Mouse (Mus musculus) monocyte, adult 2 months (primary cell): ENCODE measurements around the gene Epha5.

Source experiments
- DNase-seq, 2 experiments: peaks; one replicate each; pipeline ENCODE4 v3.0.0; 2022; ENCODE audit warnings: low spot score in 2 of 2, low read depth in 1 of 2

Epha5 gene

DNA sequence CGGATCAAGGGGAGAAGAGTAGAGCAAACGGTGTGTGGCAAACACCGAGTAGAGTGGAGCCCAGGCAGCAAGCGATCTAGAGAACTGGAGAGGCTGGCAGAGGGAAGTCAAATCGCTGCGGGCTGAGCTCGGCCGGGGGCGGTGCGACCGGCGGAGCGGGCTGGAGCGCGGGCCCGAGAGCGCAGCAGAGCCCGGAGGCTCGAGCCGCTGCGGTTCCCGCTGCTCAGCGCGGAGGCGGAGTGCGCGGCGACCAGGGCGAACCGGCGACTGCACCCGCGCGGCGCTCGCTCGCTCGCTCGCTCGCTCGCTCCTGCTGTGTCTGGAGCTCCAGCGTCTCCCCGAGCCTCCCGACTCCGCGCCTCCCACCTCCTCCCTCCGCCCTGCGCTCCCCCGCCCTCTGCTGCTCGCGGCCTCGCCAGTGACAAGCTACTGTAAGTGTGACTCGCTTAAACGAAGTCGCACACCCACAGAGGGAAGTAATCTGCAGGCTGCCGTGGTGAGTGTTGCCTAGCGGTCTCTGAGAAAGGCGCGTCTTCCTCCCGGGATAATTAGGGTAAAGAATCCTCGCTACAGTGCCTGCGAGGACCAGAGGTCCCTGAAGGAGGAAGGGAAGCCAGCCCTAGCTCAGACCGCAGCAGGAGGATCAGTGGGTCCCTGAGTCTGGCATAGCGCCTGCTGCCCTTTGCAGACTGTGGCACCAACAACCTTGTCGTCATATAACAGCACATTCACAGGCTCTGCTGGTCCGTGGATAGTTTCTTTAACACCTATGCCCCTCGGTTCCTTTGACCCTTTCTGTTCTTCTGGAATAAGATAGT lies at the start of gene Epha5:
Gene Epha5, minus strand, starts transcription at position 321 of the 818 bp plus-strand sequence.
- DNase-seq, result no peak

DNA sequence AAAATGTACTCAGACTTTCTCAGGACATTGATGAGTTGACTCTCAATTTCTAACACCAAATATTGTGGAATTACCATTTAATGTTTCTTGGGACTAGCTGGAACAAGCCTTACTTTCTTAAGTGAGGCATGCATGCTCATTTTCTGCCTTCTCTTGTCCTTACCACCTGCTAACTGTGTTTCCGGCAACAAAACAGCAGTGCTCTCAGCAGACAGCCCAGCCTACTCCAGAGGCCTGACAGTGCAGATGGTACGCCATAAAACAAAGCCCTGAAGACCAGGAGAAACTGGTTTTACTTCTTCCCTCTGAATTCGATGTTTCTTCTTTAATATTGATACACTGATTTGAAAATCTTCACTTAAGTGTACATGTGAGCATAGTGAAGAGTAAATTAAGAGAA lies 39.0 kb upstream of the Epha5 start:
- no peak for DNase-seq

DNA sequence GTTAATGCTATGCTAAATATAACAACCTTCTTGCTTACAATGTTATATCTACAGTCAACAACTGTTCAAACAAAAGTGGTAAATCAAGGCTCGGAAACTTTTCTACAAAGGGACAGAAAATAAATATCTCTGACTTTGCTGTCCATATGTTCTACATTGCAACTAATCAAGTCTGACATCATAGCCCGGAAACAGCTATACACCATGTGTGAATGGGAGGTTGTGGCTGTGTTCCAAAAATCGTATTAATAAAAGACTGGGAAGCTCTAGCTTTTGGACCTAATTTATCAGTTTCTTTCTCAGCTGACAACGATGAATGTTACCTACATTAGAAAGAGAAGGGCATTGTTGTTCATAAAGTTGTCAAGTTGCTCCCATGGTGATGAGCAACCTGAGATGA lies 37.5 kb upstream of the Epha5 start:
- DNase-seq, result no peak

DNA sequence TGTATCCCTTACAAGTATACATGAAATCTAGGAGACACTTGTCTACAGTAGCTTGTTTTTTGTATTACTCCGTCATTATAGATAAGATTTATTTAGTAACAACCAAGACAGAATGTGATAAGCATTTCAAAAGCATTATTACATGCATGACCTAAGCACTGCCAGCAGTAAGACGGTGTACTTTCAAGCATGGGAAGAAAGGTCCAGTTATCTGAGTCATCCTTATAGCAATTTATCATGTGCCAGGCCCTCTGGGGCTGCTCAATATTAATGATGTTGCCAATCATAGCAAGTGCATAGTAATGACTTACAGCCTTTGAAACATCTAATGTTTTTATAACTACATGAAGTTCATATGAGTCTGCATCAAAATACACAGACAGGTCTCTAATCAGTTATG lies 36.7 kb upstream of the Epha5 start:
- DNase-seq, result no peak

DNA sequence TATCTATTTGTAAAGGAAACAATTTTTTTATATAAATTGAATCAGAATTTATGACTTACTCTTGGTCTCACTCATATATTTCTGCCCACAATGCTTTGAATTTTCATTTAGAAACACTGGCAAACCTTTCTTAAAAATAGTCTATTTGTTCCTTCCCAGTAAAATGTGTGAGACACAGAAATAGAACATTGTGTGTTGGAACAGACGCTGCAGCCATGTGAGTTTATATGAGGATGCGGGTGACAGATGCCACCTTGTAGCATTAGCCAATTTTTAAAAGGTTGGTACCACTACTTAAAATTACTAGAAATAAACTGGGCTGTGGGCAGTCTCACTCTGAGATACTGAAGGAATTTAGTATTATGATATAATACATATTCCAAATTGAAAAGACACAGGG lies 23.1 kb upstream of the Epha5 start:
- no peak for DNase-seq

DNA sequence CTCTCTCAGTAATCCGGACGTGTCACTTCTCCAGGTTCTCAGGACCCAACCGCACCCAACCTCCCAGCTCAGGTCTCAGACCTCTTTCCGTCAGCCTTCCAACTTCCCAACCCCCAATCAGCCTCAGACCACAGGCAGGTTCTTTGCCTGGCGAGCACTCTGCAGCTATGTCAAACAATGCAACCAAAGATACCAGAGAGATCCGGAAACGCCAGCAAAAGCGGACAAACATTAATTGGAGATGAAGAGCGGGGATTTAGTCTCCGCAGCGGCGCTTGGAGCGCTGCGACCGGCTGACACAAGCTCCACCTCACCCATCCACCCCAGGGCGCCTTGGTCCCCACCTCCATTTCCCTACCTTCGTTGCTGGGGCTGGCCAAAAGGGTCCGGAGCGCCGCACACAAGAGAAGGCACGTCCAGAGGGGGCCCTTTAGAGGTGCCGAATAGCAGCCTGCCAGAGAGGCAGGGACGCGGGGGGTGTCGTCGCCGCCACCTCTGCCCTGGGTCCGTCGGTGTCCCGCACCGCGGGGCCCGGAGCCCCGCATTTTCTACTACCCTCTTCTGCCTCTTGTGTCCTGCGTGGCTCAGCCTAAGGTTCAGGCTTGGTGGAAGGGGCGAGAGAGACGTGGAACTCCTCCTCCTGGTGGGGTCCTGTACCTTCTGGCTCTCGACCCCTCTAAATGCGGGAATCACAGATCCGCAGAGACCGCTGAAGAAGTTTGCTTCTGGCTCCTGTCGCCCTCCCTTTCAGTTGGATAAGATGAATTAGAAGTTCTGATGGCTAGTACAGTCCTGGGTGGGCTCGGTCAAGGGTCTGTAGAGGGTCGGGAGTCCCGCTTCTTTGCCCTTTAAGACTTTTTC lies 991 bp downstream of the Epha5 start:
- no peak for DNase-seq

DNA sequence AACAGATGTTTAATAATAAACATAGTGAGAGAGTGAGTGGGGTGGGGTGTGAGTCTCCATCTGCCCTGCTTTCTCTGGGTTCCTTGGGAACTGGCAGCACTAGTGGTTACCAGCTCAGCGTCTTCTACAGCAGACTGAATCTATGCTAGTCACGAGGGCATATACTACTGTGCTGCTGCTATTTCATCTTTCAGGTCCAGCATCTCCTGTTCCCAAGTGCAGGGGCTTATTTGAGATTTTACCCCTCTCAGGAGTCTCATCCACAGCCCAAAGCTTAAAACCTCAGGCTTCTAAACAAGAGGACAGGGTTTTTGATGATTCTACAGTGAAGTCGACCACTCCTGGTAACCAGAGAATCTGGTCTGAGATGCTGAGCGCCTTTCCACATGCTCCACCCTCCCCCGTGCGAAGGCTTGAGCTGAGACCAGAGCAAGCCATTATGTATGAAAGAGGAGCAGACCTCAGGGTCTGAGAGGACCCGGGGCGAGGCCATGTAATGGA lies 2.2 kb downstream of the Epha5 start:
- no peak for DNase-seq

DNA sequence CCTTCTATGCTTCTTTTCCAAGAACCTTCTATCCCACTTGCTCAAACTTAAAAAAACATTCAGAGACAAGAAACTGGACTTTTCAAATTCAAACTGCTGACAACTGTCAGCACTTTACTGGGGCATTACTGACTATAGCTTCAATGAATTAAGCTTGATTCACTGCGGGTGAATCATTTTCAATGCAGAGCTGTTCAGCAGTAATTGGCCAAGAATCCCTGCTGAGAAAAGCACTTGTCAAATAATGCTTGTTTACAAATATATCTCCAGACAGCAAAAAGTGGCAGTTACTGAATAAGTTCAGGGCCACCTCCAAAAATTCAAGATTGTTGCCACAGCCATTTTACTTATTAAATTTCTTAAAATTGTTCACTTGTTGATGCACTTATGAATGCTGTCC lies 4.2 kb downstream of the Epha5 start:
- DNase-seq, result no peak

DNA sequence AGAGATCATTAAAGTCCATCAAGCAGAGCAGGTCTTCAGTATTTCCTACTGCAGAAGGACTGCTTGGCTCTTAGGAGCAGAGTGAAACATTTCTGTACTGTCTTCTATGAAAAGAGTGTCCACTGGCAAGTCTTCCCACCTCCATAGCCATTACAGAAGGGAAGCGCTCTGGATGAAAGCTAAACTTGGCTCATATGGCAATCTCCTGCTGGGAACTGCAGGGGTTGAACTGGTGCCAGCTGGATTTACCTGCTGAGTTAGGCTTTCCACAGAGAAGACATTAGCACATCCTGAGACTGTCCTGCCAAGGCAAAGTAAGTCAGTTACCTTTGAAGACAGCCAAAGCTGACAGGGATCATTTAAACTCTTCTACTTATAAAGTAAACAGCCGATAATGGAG lies 8.8 kb downstream of the Epha5 start:
- DNase-seq, result no peak

DNA sequence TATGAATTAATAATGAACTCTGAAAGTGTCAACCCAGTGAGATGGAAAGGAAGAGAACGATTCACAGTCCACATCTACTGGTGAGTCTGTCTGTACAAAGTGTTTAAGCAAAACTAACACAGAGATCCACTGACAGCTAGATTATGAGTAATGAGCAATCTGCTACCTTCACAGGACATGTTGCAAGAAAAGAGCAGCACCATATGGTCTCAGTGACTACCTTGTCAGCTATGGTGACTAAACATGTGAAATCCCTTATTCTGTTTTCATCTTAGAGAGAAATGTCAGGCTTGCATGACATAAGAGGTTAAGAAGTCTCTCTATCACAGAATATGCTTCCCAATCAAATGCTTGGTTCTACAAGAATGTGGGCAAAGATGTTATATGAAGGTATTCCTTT lies 20.1 kb downstream of the Epha5 start:
- DNase-seq, result no peak

DNA sequence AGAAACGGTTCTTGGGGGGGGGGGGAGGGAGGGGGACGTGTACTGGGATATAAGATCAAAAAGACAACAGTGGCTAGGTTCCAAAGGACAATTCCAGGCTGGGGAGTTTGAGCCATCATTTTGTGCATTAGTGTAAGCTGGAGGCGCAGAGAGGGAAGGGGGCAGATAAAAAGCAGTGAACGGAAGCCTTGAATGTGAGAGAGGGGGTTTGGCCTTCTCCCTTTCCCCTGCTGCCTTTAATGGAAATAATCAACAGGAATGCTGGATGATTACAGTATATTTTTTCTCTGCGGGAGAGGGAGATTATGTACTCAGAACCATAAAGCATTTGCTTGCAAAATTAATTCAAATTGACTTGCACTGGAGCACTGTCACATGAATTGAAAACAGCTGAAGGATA lies 51.8 kb downstream of the Epha5 start:
- DNase-seq, result no peak

DNA sequence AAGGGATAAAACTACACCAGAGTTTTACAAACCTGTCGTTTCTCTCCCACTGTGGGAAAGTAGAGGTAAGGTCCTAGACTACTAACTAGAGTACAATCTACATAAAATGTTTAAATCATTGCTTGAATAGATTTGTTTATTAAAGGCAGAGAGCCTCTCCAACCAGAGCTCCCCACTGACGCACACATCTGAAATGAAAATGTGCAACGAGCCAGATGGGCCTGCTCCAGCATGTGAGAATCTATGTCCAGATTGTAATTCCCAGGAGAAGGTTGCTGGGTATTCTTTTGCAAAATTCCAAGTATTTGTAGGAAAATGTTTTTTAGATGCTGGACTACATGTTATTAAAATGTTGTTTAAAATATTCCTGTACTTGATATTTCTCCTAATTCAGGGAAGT lies 57.8 kb downstream of the Epha5 start:
- DNase-seq, result no peak

DNA sequence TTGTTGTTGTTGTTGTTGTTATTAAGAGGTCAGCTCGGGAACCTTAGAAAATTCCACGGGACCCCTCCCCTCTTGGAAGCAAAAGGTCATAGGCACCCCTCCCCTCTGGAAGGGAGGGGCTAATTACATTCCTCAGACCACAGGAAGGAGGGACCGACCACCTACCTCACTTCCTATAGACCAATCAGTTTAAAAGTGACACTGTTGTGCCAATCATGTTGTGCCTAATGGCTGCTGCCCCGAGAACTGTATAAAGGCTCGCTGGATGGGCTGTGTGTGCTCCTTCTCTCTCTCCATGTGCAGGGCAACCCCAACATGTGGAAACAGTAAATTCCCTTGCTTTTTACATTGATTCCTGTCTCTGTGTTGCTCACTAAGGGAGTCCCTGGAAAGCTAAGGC lies 64.1 kb downstream of the Epha5 start:
- DNase-seq, result no peak

DNA sequence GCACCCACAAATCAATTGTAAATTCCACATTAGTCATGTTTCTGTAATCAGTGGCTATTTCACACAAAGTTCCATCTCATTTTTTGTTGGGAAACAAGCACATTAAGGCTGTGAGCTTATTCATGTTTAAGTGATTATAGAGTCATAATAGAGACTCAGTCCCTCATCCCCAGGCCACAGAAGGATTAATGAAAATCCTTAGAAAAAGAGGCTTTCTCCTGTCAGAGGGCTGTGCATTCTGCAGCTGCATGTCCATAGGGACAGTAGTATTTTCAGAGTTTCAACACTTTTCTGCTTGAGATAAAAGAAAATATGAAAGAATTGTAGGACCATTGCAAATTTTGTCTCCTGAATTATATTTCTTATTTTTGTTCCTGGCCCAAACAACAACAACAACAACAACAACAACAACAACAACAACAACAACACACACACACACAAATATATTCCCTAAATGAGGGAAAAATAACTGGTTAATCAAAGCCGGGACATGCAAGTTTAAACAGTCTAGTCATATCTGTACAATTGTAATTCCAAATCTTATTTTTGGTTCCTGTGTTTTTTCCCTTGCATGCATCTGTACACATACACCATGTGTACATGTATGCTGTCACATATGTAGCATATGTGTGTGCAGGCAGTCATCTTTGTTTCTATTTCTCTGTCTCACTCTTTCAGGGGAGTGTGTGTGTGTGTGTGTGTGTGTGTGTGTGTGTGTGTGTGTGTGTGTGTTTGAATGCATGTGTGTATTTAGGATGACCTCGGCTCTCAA lies 70.3 kb downstream of the Epha5 start:
- no peak for DNase-seq

DNA sequence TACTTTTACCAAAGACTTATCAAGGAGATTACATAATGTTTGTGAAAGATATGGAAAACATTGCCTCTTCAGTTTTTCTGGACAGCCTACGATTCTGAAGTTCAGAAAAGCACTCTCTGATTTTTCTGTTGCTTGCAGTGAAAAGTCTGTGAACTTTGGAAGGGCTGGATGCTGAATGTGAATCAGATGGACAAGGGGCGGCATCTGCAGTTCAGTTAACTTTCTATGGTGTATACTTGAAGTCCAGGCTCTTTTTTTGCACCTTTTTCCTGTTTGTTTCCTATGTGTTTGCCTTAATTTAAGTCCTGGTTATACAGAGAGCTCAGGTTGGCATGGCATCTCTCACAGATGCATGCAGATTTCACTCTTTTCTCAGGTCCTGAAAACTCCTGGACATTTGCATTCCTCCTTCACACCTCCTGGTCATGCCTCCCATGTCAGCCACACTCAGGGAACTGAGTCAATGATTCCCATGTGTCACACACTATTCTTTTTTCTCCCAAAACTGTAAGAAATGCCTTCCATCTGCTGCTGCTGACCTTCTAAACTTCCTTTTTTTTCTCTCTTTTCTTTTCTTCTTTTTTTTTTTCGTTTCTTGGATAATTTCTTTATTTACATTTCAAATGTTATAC lies 81.2 kb downstream of the Epha5 start:
- no peak for DNase-seq

DNA sequence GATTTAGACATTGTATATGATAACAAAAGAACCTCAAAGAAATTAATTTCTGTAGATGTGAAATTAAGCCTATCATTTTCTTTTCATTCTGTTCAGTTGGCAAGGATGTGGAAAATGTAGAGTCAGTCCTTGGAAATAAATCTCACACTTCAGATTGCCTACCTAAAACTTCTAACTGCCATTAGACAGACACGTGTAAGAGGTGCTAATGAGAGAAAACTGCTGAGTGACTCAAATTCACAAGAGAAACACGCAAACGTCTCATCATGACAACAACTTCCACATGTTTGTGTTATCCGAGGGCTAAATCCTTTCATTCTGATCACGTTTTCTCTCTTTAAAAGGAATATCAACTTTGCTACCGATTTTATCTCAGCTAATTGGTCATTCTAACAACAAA lies 82.7 kb downstream of the Epha5 start:
- DNase-seq, result no peak

DNA sequence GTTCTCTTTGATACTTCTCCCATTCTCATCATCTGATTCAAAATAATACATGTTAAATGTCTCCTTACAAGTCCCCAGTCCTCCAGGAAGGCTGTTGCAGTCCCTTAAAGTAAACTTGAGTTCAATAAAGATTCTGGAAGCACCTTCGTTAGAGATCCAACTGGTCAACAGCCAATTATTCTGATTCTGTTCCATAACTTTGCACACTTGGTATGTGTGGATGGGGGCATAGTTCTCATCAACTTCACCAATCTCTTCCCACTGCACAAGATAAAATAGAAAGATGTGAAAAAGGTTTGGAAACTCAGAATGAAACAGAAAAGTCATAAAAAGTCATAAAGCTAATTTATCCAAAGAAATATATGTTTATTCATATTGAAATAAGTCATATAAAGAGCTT lies 85.6 kb downstream of the Epha5 start:
- DNase-seq, result no peak

DNA sequence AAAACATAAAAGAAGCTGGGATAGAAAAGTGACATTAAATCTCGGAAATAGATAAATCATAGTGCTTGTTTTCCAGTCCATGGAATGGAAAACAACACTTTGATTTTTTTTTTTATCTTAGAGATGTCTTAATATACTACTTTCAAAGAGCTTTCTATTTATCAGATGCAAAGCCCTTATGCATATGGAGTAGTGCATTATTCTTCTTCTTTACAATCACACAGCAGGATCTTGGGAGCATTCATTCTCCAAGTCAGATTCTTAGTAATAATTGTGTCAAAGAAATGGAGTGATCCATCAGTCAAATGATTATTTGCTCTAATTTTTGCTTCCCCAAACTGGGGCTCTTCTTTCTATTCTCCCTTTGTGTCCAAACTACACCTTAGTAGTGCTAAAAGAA lies 96.6 kb downstream of the Epha5 start:
- DNase-seq, result no peak

DNA sequence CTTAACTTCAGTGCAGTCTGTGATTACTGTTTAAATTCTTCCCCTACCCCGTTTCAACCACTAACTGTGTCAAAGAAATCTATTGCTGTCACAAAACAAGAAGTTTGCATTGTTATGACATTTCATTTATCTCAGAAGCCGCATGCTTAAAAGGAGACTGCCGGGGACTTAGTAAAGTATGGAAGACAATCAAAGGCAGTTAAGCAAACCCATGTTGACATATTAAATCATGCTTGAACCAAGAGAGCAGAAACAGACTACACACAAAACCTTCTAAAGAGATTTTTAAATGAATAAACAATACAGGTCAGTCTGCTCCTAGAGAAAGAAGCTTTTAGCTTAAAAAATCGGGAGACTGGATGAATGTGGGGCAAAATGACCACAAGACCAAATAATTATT lies 97.0 kb downstream of the Epha5 start:
- DNase-seq, result no peak

DNA sequence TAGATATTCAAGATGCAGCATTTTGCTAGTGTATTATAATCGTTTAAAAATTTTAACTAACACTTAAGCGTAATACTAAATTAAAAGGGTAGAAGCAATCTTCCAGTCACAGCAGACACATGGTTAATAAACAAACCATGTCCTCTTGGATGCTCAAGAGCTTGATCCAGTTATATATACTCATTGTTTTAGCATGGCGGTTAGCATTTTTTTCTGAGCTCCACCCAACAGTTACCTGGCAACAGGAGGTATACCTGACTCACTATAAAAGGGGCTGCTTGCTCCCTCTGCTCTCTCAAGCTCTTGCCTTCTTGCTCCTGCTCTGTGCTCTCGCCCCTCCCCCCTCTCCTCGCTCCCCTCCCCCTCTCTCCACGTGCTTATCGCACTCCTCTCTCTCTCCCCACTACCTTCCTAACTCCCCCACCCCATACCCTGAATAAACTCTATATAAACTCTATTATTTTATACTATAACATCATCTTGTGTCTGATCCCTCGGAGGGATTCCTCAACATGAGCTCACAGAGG lies 98.3 kb downstream of the Epha5 start:
- DNase-seq, result no peak

DNA sequence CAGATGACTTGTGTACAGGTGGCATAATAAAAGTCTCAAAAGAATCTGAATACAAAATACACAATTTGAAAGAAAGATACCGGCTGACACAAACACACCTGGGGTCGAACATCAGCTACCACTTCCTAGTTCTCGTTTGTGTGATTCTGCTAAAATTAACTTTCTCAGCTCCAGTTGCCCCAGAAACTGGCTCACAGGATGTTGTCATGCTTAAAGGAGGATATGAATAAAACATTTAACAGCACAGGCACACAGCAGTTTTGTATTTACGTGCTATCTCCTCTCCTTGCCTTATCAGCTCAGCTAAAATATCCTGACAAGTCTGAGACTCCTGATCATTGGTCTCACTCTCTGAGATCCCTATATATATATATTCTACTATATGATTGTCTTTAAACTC lies 99.3 kb downstream of the Epha5 start:
- DNase-seq, result no peak
